Mouse (Mus musculus) midbrain, embryonic 15.5 days (tissue): ENCODE data around the gene Clcn5. TPM values are rescaled to one million over a fixed set of nuclear protein-coding genes. Genes with fewer than 3 reads are reported as not detected.
A peak's percentile ranks its signal among the peaks of the same experiment; 100 is the strongest.

Experiments
- ATAC-seq: fragments of 200-750 bp; cut with Nextera tagmentation; replicated peaks from 2 replicates; pipeline ENCODE4 v1.8.0; 2017; ENCODE audit warnings: moderate TSS enrichment
- H3K27ac ChIP-seq: fragments of 300-500 bp; sonication (generic); 2 replicates; pipeline ENCODE4 v1.5.1; 2015; ENCODE audit warnings: mild to moderate bottlenecking, inconsistent platforms
- H3K27me3 ChIP-seq: fragments of 300-500 bp; sonication (generic); replicated peaks from 2 replicates; pipeline ENCODE4 v1.6.1; 2015; ENCODE audit warnings: inconsistent platforms
- H3K36me3 ChIP-seq: fragments of 300-500 bp; sonication (generic); replicated peaks from 2 replicates; pipeline ENCODE4 v1.6.1; 2015; ENCODE audit warnings: inconsistent platforms
- H3K4me1 ChIP-seq: fragments of 300-500 bp; sonication (generic); 2 replicates; pipeline ENCODE4 v1.6.1; 2015; ENCODE audit warnings: inconsistent platforms
- H3K4me2 ChIP-seq: fragments of 300-500 bp; sonication (generic); 2 replicates; pipeline ENCODE4 v1.6.1; 2015; ENCODE audit warnings: inconsistent platforms, mild to moderate bottlenecking, moderate library complexity
- H3K4me3 ChIP-seq: fragments of 300-500 bp; sonication (generic); 2 replicates; pipeline ENCODE4 v1.5.1; 2015; ENCODE audit warnings: mild to moderate bottlenecking, inconsistent platforms
- H3K9ac ChIP-seq: fragments of 300-500 bp; sonication (generic); 2 replicates; pipeline ENCODE4 v1.6.1; 2015; ENCODE audit warnings: mild to moderate bottlenecking, inconsistent platforms
- H3K9me3 ChIP-seq: fragments of 300-500 bp; sonication (generic); 2 replicates; pipeline ENCODE4 v1.6.1; 2016; ENCODE audit warnings: inconsistent platforms
- WGBS: fragments of 180-500 bp; shearing (Covaris S2); methylation state at CpG from one replicate; pipeline ENCODE4 v1.1.7; 2015; ENCODE audit warnings: mixed read lengths; 5-methylcytosine and 5-hydroxymethylcytosine counted together
- polyA plus RNA-seq: library from polyadenylated mRNA; unstranded; fragments of >200 nt; fragmentation: Nextera tagmentation; extraction: Ambion mirVana; gene quantifications from 2 replicates; pipeline ENCODE4 v1.2.1, GENCODE M21; 2015

Gene Clcn5
- polyA plus RNA-seq, 1 experiment from 2014 or later: 7.9 TPM

DNA sequence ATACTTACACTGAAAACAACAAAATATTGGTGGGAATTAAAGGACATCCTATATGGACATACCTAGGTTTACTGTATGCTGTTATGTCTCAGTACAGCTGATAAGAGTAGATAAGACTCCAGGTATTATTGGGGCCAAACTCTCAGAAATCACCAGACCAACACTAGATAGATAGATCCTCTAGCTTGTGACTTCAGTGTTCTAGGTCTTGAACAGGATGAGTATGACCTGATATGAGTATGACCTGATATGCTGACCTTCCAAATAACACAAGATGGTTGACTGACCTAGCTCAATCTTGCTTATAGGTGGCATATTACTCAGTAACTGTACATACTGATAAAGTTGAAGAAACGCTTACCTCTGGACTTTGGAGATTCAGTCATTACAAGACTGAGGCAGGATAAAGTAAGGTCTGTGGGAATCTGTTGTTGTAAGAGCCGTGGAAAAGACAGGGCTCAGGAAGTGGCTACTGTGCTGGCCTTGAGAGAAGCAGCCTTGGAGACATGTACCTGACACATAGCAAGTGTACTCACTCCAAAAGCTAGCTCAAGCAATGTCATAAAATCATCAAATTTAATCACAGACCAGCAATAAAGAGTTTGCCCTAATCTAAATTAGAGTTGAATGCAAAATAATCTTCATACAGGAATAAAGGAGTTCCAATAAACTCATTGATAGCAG is 32.0 kb downstream of the Clcn5 start:
- Histone ChIP-seq H3K4me3 (no peak overlapping the region), H3K36me3 (no peaks in the 10 kb centered on the region), H3K27me3 (no peaks in the 10 kb centered on the region), H3K4me2 (no peak overlapping the region), H3K9me3 (no peaks in the 10 kb centered on the region), H3K27ac (no peak overlapping the region), H3K4me1 (no peaks in the 10 kb centered on the region), H3K9ac (no peak overlapping the region)
- ATAC-seq: no peak
- WGBS: 84% methylated on average over 2 of the region's 2 CpGs

DNA sequence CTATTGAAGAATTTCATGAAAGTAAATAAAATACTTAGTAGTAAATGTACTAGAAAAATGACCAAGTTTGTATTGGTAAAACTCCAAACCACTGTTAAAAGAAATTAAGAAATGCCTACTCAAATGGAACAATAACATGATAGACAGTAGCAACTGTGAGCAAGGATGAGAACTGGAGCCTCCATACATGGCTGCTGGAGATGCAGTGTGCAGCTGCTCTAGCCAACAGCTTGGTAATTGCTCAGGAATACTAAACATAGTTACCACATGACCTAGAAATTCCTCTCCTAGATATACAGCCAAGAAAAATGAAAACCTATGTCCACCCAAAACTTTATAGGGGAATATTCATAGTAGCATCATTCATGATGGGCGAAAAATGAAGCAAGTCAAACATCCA is 36.5 kb downstream of the Clcn5 start:
- no peak for ATAC-seq
- 84% methylated on average over 1 of the region's 1 CpGs for WGBS
- Histone ChIP-seq H3K4me3 (no peak overlapping the region), H3K9me3 (no peaks in the 10 kb centered on the region), H3K36me3 (no peaks in the 10 kb centered on the region), H3K4me1 (no peaks in the 10 kb centered on the region), H3K9ac (no peak overlapping the region), H3K27ac (no peak overlapping the region), H3K4me2 (no peak overlapping the region), H3K27me3 (no peaks in the 10 kb centered on the region)

GRCm38 (mm10) chrX:7279722-7280121 is 39.4 kb downstream of the Clcn5 start:
- H3K4me1 ChIP-seq: no peaks in the 10 kb centered on the region
- WGBS: 47% methylated on average over 5 of the region's 5 CpGs

GRCm38 (mm10) chrX:7276564-7276963 is 42.6 kb downstream of the Clcn5 start:
- WGBS: 76% methylated on average over 6 of the region's 6 CpGs
- Histone ChIP-seq H3K36me3 (no peaks in the 10 kb centered on the region), H3K9me3 (no peaks in the 10 kb centered on the region), H3K27me3 (no peaks in the 10 kb centered on the region), H3K9ac (no peak overlapping the region), H3K4me3 (no peak overlapping the region), H3K27ac (no peak overlapping the region), H3K4me1 (no peaks in the 10 kb centered on the region), H3K4me2 (no peak overlapping the region)
- no peak for ATAC-seq

More at GRCm38 (mm10) chrX:7279722-7280121, 39.4 kb downstream of the Clcn5 start:
- Histone ChIP-seq H3K27ac (no peak overlapping the region), H3K27me3 (no peaks in the 10 kb centered on the region), H3K36me3 (no peaks in the 10 kb centered on the region), H3K9ac (no peak overlapping the region), H3K4me3 (no peak overlapping the region), H3K4me2 (no peak overlapping the region), H3K9me3 (no peaks in the 10 kb centered on the region)
- ATAC-seq: no peak

DNA sequence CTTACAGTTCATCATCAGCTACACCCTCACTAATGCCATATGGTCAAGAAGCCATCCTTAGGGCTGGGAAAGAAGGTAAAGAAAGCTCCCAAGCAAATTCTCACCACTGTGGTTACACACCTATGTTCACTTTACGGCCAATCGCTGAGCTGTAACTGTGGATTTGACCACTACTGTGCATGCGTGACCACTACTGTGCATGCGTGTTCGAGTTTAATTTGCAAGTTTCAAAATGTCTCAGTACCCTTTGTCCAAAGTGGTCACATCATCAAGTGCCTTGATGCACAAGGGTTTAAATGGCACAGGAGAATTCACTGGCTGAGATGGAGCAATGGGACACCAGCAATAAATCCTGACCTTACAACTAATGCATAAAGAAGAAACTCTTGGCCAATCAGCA is 58.0 kb downstream of the Clcn5 start:
- no peak overlapping the region for H3K27ac ChIP-seq
- no peaks in the 10 kb centered on the region for H3K4me1 ChIP-seq
- 96% methylated on average over 5 of the region's 5 CpGs for WGBS
- no peak overlapping the region for H3K4me3 ChIP-seq
- no peaks in the 10 kb centered on the region for H3K36me3 ChIP-seq
- H3K4me2 ChIP-seq: no peak overlapping the region
- ATAC-seq: no peak
- H3K9me3 ChIP-seq: no peaks in the 10 kb centered on the region
- H3K9ac ChIP-seq: no peak overlapping the region
- no peaks in the 10 kb centered on the region for H3K27me3 ChIP-seq

GRCm38 (mm10) chrX:7260400-7261113 is 58.6 kb downstream of the Clcn5 start:
- ATAC-seq: no peak
- Histone ChIP-seq H3K36me3 (no peaks in the 10 kb centered on the region), H3K27ac (no peak overlapping the region), H3K27me3 (no peaks in the 10 kb centered on the region), H3K4me2 (no peak overlapping the region), H3K9ac (no peak overlapping the region), H3K9me3 (no peaks in the 10 kb centered on the region), H3K4me1 (no peaks in the 10 kb centered on the region), H3K4me3 (no peak overlapping the region)
- 83% methylated on average over 5 of the region's 5 CpGs for WGBS

GRCm38 (mm10) chrX:7259718-7260117 is 59.4 kb downstream of the Clcn5 start:
- H3K4me1 ChIP-seq: no peaks in the 10 kb centered on the region
- no peaks in the 10 kb centered on the region for H3K27me3 ChIP-seq
- no peak overlapping the region for H3K9ac ChIP-seq
- WGBS: 85% methylated on average over 3 of the region's 3 CpGs
- no peaks in the 10 kb centered on the region for H3K36me3 ChIP-seq
- no peak for ATAC-seq
- no peak overlapping the region for H3K27ac ChIP-seq
- H3K4me3 ChIP-seq: no peak overlapping the region
- H3K4me2 ChIP-seq: no peak overlapping the region
- H3K9me3 ChIP-seq: no peaks in the 10 kb centered on the region

DNA sequence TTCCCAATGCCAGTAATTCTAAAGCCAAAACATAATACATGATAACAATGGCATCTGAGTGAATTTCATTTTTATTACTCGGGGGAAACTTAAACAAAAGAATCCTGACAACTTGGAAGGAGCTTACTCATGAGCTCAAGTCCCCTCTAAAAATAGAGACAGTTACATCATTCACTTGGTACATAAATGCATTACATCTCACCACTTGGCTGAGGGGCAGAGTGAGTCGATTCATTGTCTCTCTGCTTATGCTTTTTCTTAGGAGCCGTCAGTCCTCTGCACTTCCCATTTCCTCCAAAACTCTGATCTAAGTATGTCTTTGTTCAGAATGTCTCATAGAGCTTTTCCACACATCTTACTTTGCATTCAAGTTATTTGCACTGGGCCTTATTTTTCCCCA is 63.1 kb downstream of the Clcn5 start:
- H3K9ac ChIP-seq: no peak overlapping the region
- 77% methylated on average over 3 of the region's 3 CpGs for WGBS
- H3K4me3 ChIP-seq: no peak overlapping the region
- H3K4me1 ChIP-seq: no peaks in the 10 kb centered on the region
- no peaks in the 10 kb centered on the region for H3K36me3 ChIP-seq
- no peaks in the 10 kb centered on the region for H3K9me3 ChIP-seq
- ATAC-seq: no peak
- H3K4me2 ChIP-seq: no peak overlapping the region
- H3K27me3 ChIP-seq: no peaks in the 10 kb centered on the region
- no peak overlapping the region for H3K27ac ChIP-seq

- Histone ChIP-seq H3K4me1 (no peaks in the 10 kb centered on the region), H3K27me3 (no peaks in the 10 kb centered on the region), H3K4me3 (no peak overlapping the region), H3K27ac (no peak overlapping the region), H3K36me3 (no peaks in the 10 kb centered on the region), H3K9me3 (no peaks in the 10 kb centered on the region), H3K9ac (no peak overlapping the region), H3K4me2 (no peak overlapping the region)
- WGBS: 79% methylated on average over 5 of the region's 5 CpGs
- no peak for ATAC-seq
Observed at GRCm38 (mm10) chrX:7204099-7204498, 115.1 kb downstream of the Clcn5 start.

DNA sequence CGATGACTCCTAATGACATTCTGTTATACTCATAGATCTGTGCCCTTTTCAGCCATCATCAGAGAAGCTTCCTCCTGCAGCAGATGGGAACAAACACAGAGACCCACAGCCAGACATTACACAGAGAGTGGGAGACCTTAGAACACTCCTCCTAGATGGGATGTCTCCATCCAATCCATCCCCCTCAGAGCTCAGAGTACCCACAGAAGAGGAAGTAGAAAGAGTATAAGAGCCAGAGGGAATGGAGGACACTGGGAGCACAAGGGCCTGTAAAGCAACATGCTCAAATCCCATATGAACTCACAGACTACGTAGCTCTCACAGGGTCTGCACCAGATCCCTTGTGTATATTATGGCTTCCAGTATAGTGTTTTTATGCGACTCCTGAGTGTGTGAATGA is 115.6 kb downstream of the Clcn5 start:
- Histone ChIP-seq H3K9me3 (no peaks in the 10 kb centered on the region), H3K4me3 (no peak overlapping the region), H3K36me3 (no peaks in the 10 kb centered on the region), H3K4me2 (no peak overlapping the region), H3K27me3 (no peaks in the 10 kb centered on the region), H3K9ac (no peak overlapping the region), H3K27ac (no peak overlapping the region), H3K4me1 (no peaks in the 10 kb centered on the region)
- ATAC-seq: no peak
- 79% methylated on average over 3 of the region's 3 CpGs for WGBS

GRCm38 (mm10) chrX:7197833-7198232 is 121.3 kb downstream of the Clcn5 start:
- no peak overlapping the region for H3K27ac ChIP-seq
- no peaks in the 10 kb centered on the region for H3K36me3 ChIP-seq
- no peaks in the 10 kb centered on the region for H3K27me3 ChIP-seq
- no peaks in the 10 kb centered on the region for H3K4me1 ChIP-seq
- no peaks in the 10 kb centered on the region for H3K9me3 ChIP-seq
- no peak overlapping the region for H3K9ac ChIP-seq
- H3K4me2 ChIP-seq: no peak overlapping the region
- no peak overlapping the region for H3K4me3 ChIP-seq
- ATAC-seq: no peak
- 59% methylated on average over 1 of the region's 1 CpGs for WGBS

DNA sequence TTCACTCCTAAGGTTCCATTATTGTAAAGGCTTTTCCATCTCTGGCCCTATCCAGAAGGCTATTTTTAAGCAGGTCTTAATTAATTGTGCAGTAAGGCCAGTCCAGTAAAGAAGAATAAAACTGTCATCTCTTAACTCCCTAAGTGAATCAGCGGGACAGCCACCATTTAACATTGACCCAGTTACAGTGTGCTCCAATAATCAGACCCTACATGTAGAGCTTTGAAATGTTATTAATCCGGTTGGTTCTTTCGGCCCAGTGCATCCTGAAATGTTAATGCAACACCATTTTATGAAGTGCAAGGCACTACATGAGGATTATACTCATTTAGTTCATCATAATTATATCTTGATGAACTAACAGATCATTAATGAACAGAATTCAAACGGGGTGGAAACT is 128.3 kb downstream of the Clcn5 start:
- ATAC-seq: no peak
- Histone ChIP-seq H3K27me3 (no peaks in the 10 kb centered on the region), H3K27ac (no peak overlapping the region), H3K36me3 (no peaks in the 10 kb centered on the region), H3K9me3 (no peaks in the 10 kb centered on the region), H3K4me3 (no peak overlapping the region), H3K4me2 (no peak overlapping the region), H3K4me1 (no peaks in the 10 kb centered on the region), H3K9ac (no peak overlapping the region)
- 89% methylated on average over 4 of the region's 4 CpGs for WGBS

DNA sequence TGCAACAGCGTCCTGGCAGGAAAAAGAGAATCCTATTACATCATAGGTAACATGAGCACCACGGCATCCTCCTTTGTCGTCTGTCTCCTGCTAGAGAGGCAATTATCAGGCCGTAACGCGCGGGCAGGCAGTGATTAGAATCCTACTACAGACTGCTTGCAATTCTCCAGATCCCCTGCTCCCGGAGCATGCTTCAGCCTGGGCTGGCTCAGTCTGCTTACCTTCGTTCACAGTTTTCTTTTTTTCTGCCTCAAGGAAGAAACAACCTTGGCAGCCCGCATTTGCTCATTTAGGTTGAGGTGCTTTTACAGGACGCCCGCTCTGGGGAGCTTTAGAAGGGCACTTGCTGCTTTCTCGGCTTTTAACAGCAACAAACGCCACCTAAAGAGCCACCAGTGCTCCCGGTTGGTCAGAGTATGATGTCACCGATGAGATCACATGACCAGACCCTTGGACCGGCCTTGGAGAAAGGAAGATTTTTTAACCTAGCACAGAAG is 130.8 kb downstream of the Clcn5 start:
- peak overlapping the region; percentile 47 for H3K4me2 ChIP-seq
- H3K9ac ChIP-seq: peak overlapping the region; percentile 49
- H3K27ac ChIP-seq: peak overlapping the region; percentile 88
- H3K27me3 ChIP-seq: no peaks in the 10 kb centered on the region
- H3K4me1 ChIP-seq: no peaks in the 10 kb centered on the region
- H3K4me3 ChIP-seq: peak overlapping the region; percentile 42
- H3K9me3 ChIP-seq: no peaks in the 10 kb centered on the region
- H3K36me3 ChIP-seq: no peaks in the 10 kb centered on the region
- peak; percentile 95 for ATAC-seq
- 27% methylated on average over 17 of the region's 17 CpGs for WGBS
